Mouse (Mus musculus) CH12.LX (cell line): ENCODE data around the gene Celf2. TPM values are rescaled to one million over a fixed set of nuclear protein-coding genes. Genes with fewer than 3 reads are reported as not detected.

Experiments used
- DNase-seq: peaks from one replicate; pipeline ENCODE4 v3.0.0-alpha.2; 2013; ENCODE audit errors: extremely low read depth
- H3K27ac ChIP-seq: 2 replicates; pipeline ENCODE4 v1.5.1; 2012; ENCODE audit warnings: low read depth, mild to moderate bottlenecking, control low read depth, moderate library complexity; ENCODE audit not compliant: insufficient read depth
- H3K27me3 ChIP-seq: replicated peaks from 2 replicates; pipeline ENCODE3; 2012; ENCODE audit warnings: inconsistent platforms
- H3K36me3 ChIP-seq, 2 experiments: replicated peaks in 1 of 2; 2 replicates each; pipeline versions ENCODE3 to v1.6.1; 2012; ENCODE audit warnings: inconsistent platforms in 1 of 2, low read length in 1 of 2, mild to moderate bottlenecking in 1 of 2, mixed read lengths in 1 of 2, moderate library complexity in 1 of 2; ENCODE audit not compliant: control insufficient read depth in 1 of 2, insufficient read depth in 1 of 2
- H3K4me1 ChIP-seq, 2 experiments: 2 replicates each; pipeline ENCODE4 v1.6.1; 2012; ENCODE audit warnings: inconsistent platforms in 1 of 2, moderate library complexity in 1 of 2; ENCODE audit not compliant: insufficient read depth in 2 of 2, control insufficient read depth in 1 of 2
- H3K4me2 ChIP-seq: 2 replicates; pipeline ENCODE4 v1.6.1; 2012; ENCODE audit warnings: low read depth, mild to moderate bottlenecking, control low read depth; ENCODE audit not compliant: poor library complexity, insufficient read depth, severe bottlenecking
- H3K4me3 ChIP-seq, 3 experiments: fragments of 150-350 bp in 1 of 3; sonication (generic) in 1 of 3; replicated peaks in 1 of 3; 2 replicates each; pipeline versions ENCODE3 to v1.5.1; 2011 to 2012; ENCODE audit warnings: low read depth in 2 of 3, low read length in 2 of 3, mild to moderate bottlenecking in 2 of 3, moderate library complexity in 2 of 3, control low read depth in 1 of 3, improper control_type of control experiment in 1 of 3, inconsistent platforms in 1 of 3, mixed read lengths in 1 of 3; ENCODE audit not compliant: poor library complexity in 1 of 3
- H3K79me2 ChIP-seq: replicated peaks from 2 replicates; pipeline ENCODE4 v1.6.1; 2012; ENCODE audit warnings: mild to moderate bottlenecking, moderate library complexity; ENCODE audit not compliant: control insufficient read depth, poor library complexity, insufficient read depth, severe bottlenecking; ENCODE audit errors: extremely low read depth
- H3K9ac ChIP-seq: 2 replicates; pipeline ENCODE4 v1.6.1; 2012; ENCODE audit warnings: low read depth, mild to moderate bottlenecking, control low read depth, moderate library complexity; ENCODE audit not compliant: insufficient read depth
- H3K9me3 ChIP-seq: replicated peaks from 2 replicates; pipeline ENCODE3; 2012; ENCODE audit warnings: low read length, inconsistent platforms, mixed read lengths
- CHD1 ChIP-seq: IDR thresholded peaks from 2 replicates; pipeline ENCODE4 v1.6.1; 2012; ENCODE audit warnings: low read depth, low read length, improper control_type of control experiment, inconsistent platforms
- E2F4 ChIP-seq: IDR thresholded peaks from 2 replicates; pipeline ENCODE4 v1.6.1; 2011; ENCODE audit warnings: low read depth, low read length, improper control_type of control experiment; ENCODE audit not compliant: insufficient replicate concordance
- ELF1 ChIP-seq: IDR thresholded peaks from 2 replicates; pipeline ENCODE4 v1.6.1; 2014; ENCODE audit warnings: low read depth, mild to moderate bottlenecking, inconsistent platforms, low read length, improper control_type of control experiment
- GABPA ChIP-seq: IDR thresholded peaks from 2 replicates; pipeline ENCODE4 v1.6.1; 2012; ENCODE audit warnings: low read depth, low read length, improper control_type of control experiment, inconsistent platforms; ENCODE audit not compliant: insufficient replicate concordance
- HCFC1 ChIP-seq: IDR thresholded peaks from 2 replicates; pipeline ENCODE4 v1.6.1; 2012; ENCODE audit warnings: low read depth, mild to moderate bottlenecking, inconsistent platforms, low read length, improper control_type of control experiment
- IRF4 ChIP-seq: IDR thresholded peaks from 2 replicates; pipeline ENCODE4 v1.6.1; 2014; ENCODE audit warnings: low read depth, mild to moderate bottlenecking, inconsistent platforms, low read length, improper control_type of control experiment
- JUN ChIP-seq: IDR thresholded peaks from 2 replicates; pipeline ENCODE4 v1.6.1; 2011; ENCODE audit warnings: low read depth, mild to moderate bottlenecking, low read length, improper control_type of control experiment, moderate library complexity; ENCODE audit not compliant: insufficient read depth
- JUND ChIP-seq: conservative IDR thresholded peaks from 2 replicates; pipeline ENCODE4 v1.6.1; 2011; ENCODE audit warnings: low read depth, low read length, improper control_type of control experiment
- KAT2A ChIP-seq: IDR thresholded peaks from 2 replicates; pipeline ENCODE4 v1.6.1; 2012; ENCODE audit warnings: low read length, improper control_type of control experiment, inconsistent platforms; ENCODE audit not compliant: insufficient replicate concordance
- MAFK ChIP-seq: IDR thresholded peaks from 2 replicates; pipeline ENCODE4 v1.6.1; 2011; ENCODE audit warnings: low read length, improper control_type of control experiment; ENCODE audit not compliant: insufficient replicate concordance
- MAX ChIP-seq: IDR thresholded peaks from 2 replicates; pipeline ENCODE4 v1.6.1; 2011; ENCODE audit warnings: low read length, improper control_type of control experiment
- MEF2A ChIP-seq: IDR thresholded peaks from 2 replicates; pipeline ENCODE4 v1.6.1; 2014; ENCODE audit warnings: low read depth, mild to moderate bottlenecking, inconsistent platforms, low read length, improper control_type of control experiment, borderline replicate concordance
- MYC ChIP-seq: IDR thresholded peaks from 2 replicates; pipeline ENCODE4 v1.6.1; 2011; ENCODE audit warnings: low read depth, mild to moderate bottlenecking, improper control_type of control experiment, low read length
- NELFE ChIP-seq: IDR thresholded peaks from 2 replicates; pipeline ENCODE4 v1.6.1; 2011; ENCODE audit warnings: low read depth, low read length, improper control_type of control experiment
- NRF1 ChIP-seq: IDR thresholded peaks from 2 replicates; pipeline ENCODE4 v1.6.1; 2014; ENCODE audit warnings: low read depth, mild to moderate bottlenecking, inconsistent platforms, low read length, improper control_type of control experiment, moderate library complexity
- POLR2A ChIP-seq: IDR thresholded peaks from 2 replicates; pipeline ENCODE4 v1.6.1; 2011; ENCODE audit warnings: low read depth, mild to moderate bottlenecking, improper control_type of control experiment, low read length
- POLR2AphosphoS2 ChIP-seq: IDR thresholded peaks from 2 replicates; pipeline ENCODE4 v1.6.1; 2011; ENCODE audit warnings: low read depth, low read length, improper control_type of control experiment
- RCOR1 ChIP-seq: conservative IDR thresholded peaks from 2 replicates; pipeline ENCODE4 v1.6.1; 2012; ENCODE audit warnings: low read depth, mild to moderate bottlenecking, inconsistent platforms, low read length, improper control_type of control experiment
- SIN3A ChIP-seq: IDR thresholded peaks from 2 replicates; pipeline ENCODE4 v1.6.1; 2012; ENCODE audit warnings: low read length, improper control_type of control experiment, inconsistent platforms
- SMC3 ChIP-seq: IDR thresholded peaks from 2 replicates; pipeline ENCODE4 v1.6.1; 2011; ENCODE audit warnings: low read depth, low read length, improper control_type of control experiment
- TBP ChIP-seq: conservative IDR thresholded peaks from 2 replicates; pipeline ENCODE4 v1.6.1; 2011; ENCODE audit warnings: low read depth, low read length, improper control_type of control experiment
- UBTF ChIP-seq: IDR thresholded peaks from 2 replicates; pipeline ENCODE4 v1.6.1; 2012; ENCODE audit warnings: low read depth, mild to moderate bottlenecking, inconsistent platforms, low read length, improper control_type of control experiment, moderate library complexity
- ZC3H11A ChIP-seq: IDR thresholded peaks from 2 replicates; pipeline ENCODE4 v1.6.1; 2012; ENCODE audit warnings: low read depth, mild to moderate bottlenecking, inconsistent platforms, low read length, improper control_type of control experiment
- ZMIZ1 ChIP-seq: IDR thresholded peaks from 2 replicates; pipeline ENCODE4 v1.6.1; 2012; ENCODE audit warnings: low read depth, mild to moderate bottlenecking, inconsistent platforms, low read length, improper control_type of control experiment
- dilution Hi-C: fragments of 300-500 bp; cut with MboI; formaldehyde crosslinking; loops from 2 replicates; pipeline ENCODE4 v1.14.3; 2020; ENCODE audit warnings: low sequenced_read_pairs; ENCODE audit not compliant: extremely low pct_unique_long_range_greater_than_20kb, extremely low pct_ligation_motif_present
- in situ Hi-C: fragments of 300-500 bp; cut with MboI; formaldehyde crosslinking; loops from 3 replicates; pipeline ENCODE4 v1.14.3; 2019; ENCODE audit warnings: low sequenced_read_pairs, low pct_ligation_motif_present, low pct_unique_long_range_greater_than_20kb, mixed read lengths
- polyA plus RNA-seq: library from polyadenylated mRNA; unstranded; fragments of >175 nt; gene quantifications from 2 replicates; pipeline ENCODE4 v1.2.1, GENCODE M21; 2012; ENCODE audit warnings: low read depth; ENCODE audit not compliant: insufficient read length
- total RNA-seq, 2 experiments: library from RNA; depleted of rRNA; stranded (reverse); fragments of 300-350 nt in 1 of 2; fragments of >200 nt in 1 of 2; gene quantifications; 2 replicates each; pipeline ENCODE4 v1.2.3; 2012 to 2014

Celf2 gene
- total and polyA plus RNA-seq, 3 experiments = 51.0 to 143 (median 103) TPM

DNA sequence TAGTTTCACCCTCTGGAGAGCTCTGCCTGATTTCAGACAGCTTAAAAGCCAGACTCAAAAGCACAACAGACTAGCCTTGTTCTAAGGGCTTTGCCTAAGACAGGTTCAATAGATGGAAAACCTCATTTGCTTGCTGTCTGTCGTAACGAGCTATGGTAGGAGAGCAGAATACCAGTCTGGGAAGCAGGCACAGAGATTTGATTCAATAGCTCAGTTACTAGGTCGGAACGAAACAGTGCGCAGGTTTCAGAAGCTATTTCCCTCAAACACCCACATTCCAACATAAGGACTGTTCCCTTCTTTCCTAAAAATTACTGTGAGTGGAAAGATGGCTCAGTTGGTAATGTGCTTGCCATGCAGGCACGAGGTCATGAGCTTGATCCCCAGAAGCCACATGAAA, 441.1 kb downstream of the Celf2 start:
- H3K27me3 ChIP-seq = no peaks in the 10 kb centered on the region
- dilution Hi-C loops = no loop called here
- in situ Hi-C loops = no loop called here

DNA sequence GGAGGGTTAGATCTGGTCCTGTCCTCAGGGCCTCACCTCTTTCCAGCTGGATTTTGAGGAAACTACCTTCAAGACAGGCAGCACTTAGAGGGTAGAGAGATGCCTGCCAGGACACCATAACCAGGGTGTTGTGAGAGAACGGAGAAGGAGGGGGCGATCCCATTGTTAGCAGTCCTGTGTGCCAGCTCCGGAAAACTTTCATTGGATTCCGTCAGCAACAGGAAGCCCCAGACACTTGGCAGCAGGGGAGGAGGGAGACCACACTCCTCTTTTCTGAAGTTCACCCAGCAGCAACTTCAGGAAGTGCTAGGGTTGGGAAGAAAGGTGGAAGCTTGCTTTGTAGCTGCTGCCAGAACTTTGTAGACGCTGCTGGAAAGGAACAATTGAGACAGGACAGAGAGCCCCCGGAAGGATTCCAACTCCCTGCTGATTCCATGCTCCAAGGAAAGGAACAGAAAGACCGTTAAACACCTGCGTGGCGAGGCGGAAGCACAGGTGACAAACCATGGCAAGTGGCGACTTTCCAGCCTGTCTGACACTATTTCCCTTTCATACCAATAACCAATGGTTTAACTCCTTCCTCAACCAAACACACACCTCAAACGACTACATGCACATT, 445.7 kb downstream of the Celf2 start:
- H3K36me3 ChIP-seq = no peaks in the 10 kb centered on the region
- H3K9ac ChIP-seq = no peak overlapping the region
- no peak for DNase-seq
- no peaks in the 10 kb centered on the region for H3K79me2 ChIP-seq
- no peak for TF ChIP-seq TBP
- TF ChIP-seq IRF4 = no peak
- TF ChIP-seq NELFE = no peak
- no peak for TF ChIP-seq POLR2A
- TF ChIP-seq MAFK = no peak
- no peak for TF ChIP-seq ZC3H11A
- H3K4me1 ChIP-seq = no peaks in the 10 kb centered on the region
- H3K9me3 ChIP-seq = no peaks in the 10 kb centered on the region
- H3K4me3 ChIP-seq = no peak overlapping the region
- in situ Hi-C loops (no loop called here), dilution Hi-C loops (no loop called here)
- H3K27me3 ChIP-seq = no peaks in the 10 kb centered on the region
- H3K4me2 ChIP-seq = no peak overlapping the region
- no peak overlapping the region for H3K27ac ChIP-seq

More for the DNA sequence above, 441.1 kb downstream of the Celf2 start:
- Histone ChIP-seq H3K9me3 (no peaks in the 10 kb centered on the region), H3K4me3 (no peak overlapping the region), H3K9ac (no peak overlapping the region), H3K79me2 (no peaks in the 10 kb centered on the region), H3K27ac (no peak overlapping the region), H3K4me2 (no peak overlapping the region), H3K36me3 (no peaks in the 10 kb centered on the region), H3K4me1 (no peaks in the 10 kb centered on the region)
- TF ChIP-seq UBTF = no peak
- TF ChIP-seq KAT2A = no peak
- no peak for TF ChIP-seq ZC3H11A
- TF ChIP-seq RCOR1 = no peak
- no peak for TF ChIP-seq MEF2A
- TF ChIP-seq SMC3 = no peak
- no peak for TF ChIP-seq E2F4
- DNase-seq = no peak

DNA sequence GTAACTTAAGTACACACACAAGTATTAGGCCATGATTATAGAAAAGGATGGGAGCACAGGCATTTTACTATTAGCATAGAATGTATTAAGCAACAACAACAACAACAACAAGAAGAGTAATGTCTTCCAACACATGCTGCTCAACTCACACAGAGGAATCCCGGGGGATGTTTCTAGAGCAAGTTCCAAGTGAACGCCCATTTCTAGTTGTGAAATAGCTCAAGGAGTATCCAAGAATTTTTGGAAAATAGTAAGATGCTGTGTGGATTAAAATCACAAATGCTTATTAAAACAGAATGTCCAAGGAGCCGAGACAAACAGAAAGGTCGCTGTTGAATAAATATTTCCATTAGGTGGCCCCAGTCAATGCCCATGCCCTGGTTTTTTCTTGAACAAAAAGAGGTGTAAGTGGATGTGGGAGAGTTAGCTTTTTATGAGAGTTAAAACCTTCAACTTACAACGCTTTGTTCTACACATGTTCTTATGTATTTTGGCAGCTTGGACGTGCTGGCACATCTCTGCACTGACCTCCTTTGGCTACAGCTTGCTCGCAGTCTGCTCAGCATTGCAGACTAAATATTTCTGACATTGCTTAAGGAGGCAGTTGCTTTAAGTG, 448.8 kb downstream of the Celf2 start:
- DNase-seq = no peak
- H3K79me2 ChIP-seq = no peaks in the 10 kb centered on the region
- no peak overlapping the region for H3K4me3 ChIP-seq
- dilution Hi-C loops = no loop called here
- H3K27me3 ChIP-seq = no peaks in the 10 kb centered on the region
- no peak overlapping the region for H3K9ac ChIP-seq
- no peak overlapping the region for H3K4me2 ChIP-seq
- no peaks in the 10 kb centered on the region for H3K36me3 ChIP-seq
- H3K4me1 ChIP-seq = 0 out of 4 replicates have a peak, but pooled peaks cover 0 to 2% of the 10 kb centered on the region in 2 experiments
- in situ Hi-C loops = no loop called here
- no peaks in the 10 kb centered on the region for H3K9me3 ChIP-seq
- no peak overlapping the region for H3K27ac ChIP-seq
- TF ChIP-seq UBTF = no peak
- no peak for TF ChIP-seq JUN
- TF ChIP-seq SIN3A = no peak
- TF ChIP-seq IRF4 = no peak
- TF ChIP-seq ZMIZ1 = no peak
- no peak for TF ChIP-seq TBP
- no peak for TF ChIP-seq HCFC1
- no peak for TF ChIP-seq CHD1
- no peak for TF ChIP-seq ELF1
- no peak for TF ChIP-seq NRF1
- TF ChIP-seq POLR2AphosphoS2 = no peak
- TF ChIP-seq JUND = no peak
- no peak for TF ChIP-seq E2F4
- TF ChIP-seq MEF2A = no peak
- no peak for TF ChIP-seq MYC
- TF ChIP-seq MAX = no peak
- TF ChIP-seq GABPA = no peak
